Mouse (Mus musculus) liver, embryonic 15.5 days (tissue): Measurements from ENCODE around the gene Ghdc. TPM values are rescaled to one million over a fixed set of nuclear protein-coding genes. Genes with fewer than 3 reads are reported as not detected.

Experiments used
- ATAC-seq: fragments of 200-750 bp; cut with Nextera tagmentation; 2 replicates; pipeline ENCODE4 v1.8.0; 2017; ENCODE audit warnings: moderate number of reproducible peaks, mild to moderate bottlenecking, moderate library complexity; ENCODE audit not compliant: insufficient read depth
- H3K27ac ChIP-seq: fragments of 300-500 bp; sonication (generic); replicated peaks from 2 replicates; pipeline ENCODE4 v1.5.1; 2015; ENCODE audit warnings: mild to moderate bottlenecking, inconsistent platforms
- H3K27me3 ChIP-seq: fragments of 300-500 bp; sonication (generic); 2 replicates; pipeline ENCODE4 v1.6.1; 2015; ENCODE audit warnings: mild to moderate bottlenecking, inconsistent platforms
- H3K36me3 ChIP-seq: fragments of 300-500 bp; sonication (generic); replicated peaks from 2 replicates; pipeline ENCODE4 v1.6.1; 2015; ENCODE audit warnings: moderate library complexity, mild to moderate bottlenecking, inconsistent platforms
- H3K4me1 ChIP-seq: fragments of 300-500 bp; sonication (generic); replicated peaks from 2 replicates; pipeline ENCODE4 v1.6.1; 2015; ENCODE audit warnings: inconsistent platforms
- H3K4me2 ChIP-seq: fragments of 300-500 bp; sonication (generic); 2 replicates; pipeline ENCODE4 v1.6.1; 2015; ENCODE audit warnings: moderate library complexity, mild to moderate bottlenecking, inconsistent platforms
- H3K4me3 ChIP-seq: fragments of 300-500 bp; sonication (generic); replicated peaks from 2 replicates; pipeline ENCODE4 v1.5.1; 2015; ENCODE audit warnings: mild to moderate bottlenecking, inconsistent platforms
- H3K9ac ChIP-seq: fragments of 300-500 bp; sonication (generic); 2 replicates; pipeline ENCODE4 v1.6.1; 2015; ENCODE audit warnings: moderate library complexity, mild to moderate bottlenecking, inconsistent platforms
- H3K9me3 ChIP-seq: fragments of 300-500 bp; sonication (generic); replicated peaks from 2 replicates; pipeline ENCODE4 v1.6.1; 2016; ENCODE audit warnings: inconsistent platforms
- WGBS: fragments of 180-500 bp; shearing (Covaris S2); methylation state at CpG from one replicate; pipeline ENCODE4 v1.1.7; 2015; ENCODE audit warnings: mixed read lengths; ENCODE audit not compliant: insufficient replicate concordance; 5-methylcytosine and 5-hydroxymethylcytosine counted together
- polyA plus RNA-seq: library from polyadenylated mRNA; unstranded; fragments of >200 nt; fragmentation: Nextera tagmentation; extraction: Ambion mirVana; gene quantifications from 2 replicates; pipeline ENCODE4 v1.2.1, GENCODE M21; 2015

Gene Ghdc
- 1.5 and 1.9 TPM in 2 replicates for polyA plus RNA-seq

GRCm38 (mm10) chr11:100770646-100771408 is at the start of gene Ghdc:
TSS of gene Ghdc (minus strand) at chr11:100770957.
- Histone ChIP-seq H3K4me3 (peak within 1 kb of the TSS; percentile 63), H3K9me3 (no peaks in the 10 kb centered on the region), H3K4me1 (peaks cover 13% of the 10 kb centered on the region), H3K27me3 (no peaks in the 10 kb centered on the region), H3K27ac (no peak within 1 kb of the TSS), H3K36me3 (no peaks in the 10 kb centered on the region), H3K4me2 (peak within 1 kb of the TSS; percentile 70), H3K9ac (peak within 1 kb of the TSS; percentile 37)
- 11% methylated on average over 17 of the region's 17 CpGs for WGBS
- peak; percentile 54 for ATAC-seq

GRCm38 (mm10) chr11:100820047-100820446 is 49.3 kb upstream of the Ghdc start:
- Histone ChIP-seq H3K9ac (no peak overlapping the region), H3K9me3 (no peaks in the 10 kb centered on the region), H3K4me2 (no peak overlapping the region), H3K4me3 (no peak overlapping the region), H3K27ac (peak overlapping the region; percentile 53; the same call in 1 of the 2 replicates), H3K36me3 (no peaks in the 10 kb centered on the region), H3K4me1 (peaks cover 96% of the 10 kb centered on the region), H3K27me3 (no peaks in the 10 kb centered on the region)
- 73% methylated on average over 8 of the region's 8 CpGs for WGBS
- ATAC-seq = no peak

GRCm38 (mm10) chr11:100819626-100820025 is 48.9 kb upstream of the Ghdc start:
- H3K4me2 ChIP-seq = peak overlapping the region; percentile 50
- no peaks in the 10 kb centered on the region for H3K27me3 ChIP-seq
- ATAC-seq = no peak
- H3K9me3 ChIP-seq = no peaks in the 10 kb centered on the region
- no peak overlapping the region; the same call in 1 of the 2 replicates for H3K9ac ChIP-seq
- H3K27ac ChIP-seq = peak overlapping the region; percentile 53
- peaks cover 97% of the 10 kb centered on the region for H3K4me1 ChIP-seq
- no peaks in the 10 kb centered on the region for H3K36me3 ChIP-seq
- WGBS = 26% methylated on average over 16 of the region's 16 CpGs
- no peak overlapping the region for H3K4me3 ChIP-seq

GRCm38 (mm10) chr11:100819048-100819447 is 48.3 kb upstream of the Ghdc start:
- 61% methylated on average over 8 of the region's 8 CpGs for WGBS
- no peaks in the 10 kb centered on the region for H3K9me3 ChIP-seq
- peak; percentile 32; the same call in 1 of the 2 replicates for ATAC-seq
- no peak overlapping the region for H3K4me3 ChIP-seq
- H3K27ac ChIP-seq = peak overlapping the region; percentile 53
- H3K27me3 ChIP-seq = no peaks in the 10 kb centered on the region
- H3K4me2 ChIP-seq = peak overlapping the region; percentile 50
- no peaks in the 10 kb centered on the region for H3K36me3 ChIP-seq
- H3K9ac ChIP-seq = peak overlapping the region; percentile 7; the same call in 1 of the 2 replicates
- peaks cover 97% of the 10 kb centered on the region for H3K4me1 ChIP-seq

GRCm38 (mm10) chr11:100818359-100819012 is 47.7 kb upstream of the Ghdc start:
- Histone ChIP-seq H3K27me3 (no peaks in the 10 kb centered on the region), H3K36me3 (no peaks in the 10 kb centered on the region), H3K27ac (peak overlapping the region; percentile 53), H3K9ac (peak overlapping the region; percentile 7; the same call in 1 of the 2 replicates), H3K9me3 (no peaks in the 10 kb centered on the region), H3K4me2 (peak overlapping the region; percentile 50), H3K4me1 (peaks cover 93% of the 10 kb centered on the region), H3K4me3 (no peak overlapping the region)
- WGBS = 38% methylated on average over 15 of the region's 15 CpGs
- peak; percentile 63 for ATAC-seq

- H3K27me3 ChIP-seq = no peaks in the 10 kb centered on the region
- H3K9ac ChIP-seq = no peak overlapping the region
- H3K4me2 ChIP-seq = no peak overlapping the region
- ATAC-seq = no peak
- 0 out of 2 replicates have a peak, but pooled peaks cover 2% of the 10 kb centered on the region for H3K9me3 ChIP-seq
- H3K36me3 ChIP-seq = 0 out of 2 replicates have a peak, but pooled peaks cover 4% of the 10 kb centered on the region
- 57% methylated on average over 9 of the region's 9 CpGs for WGBS
- no peak overlapping the region for H3K4me3 ChIP-seq
- peaks cover 81% of the 10 kb centered on the region for H3K4me1 ChIP-seq
- H3K27ac ChIP-seq = peak overlapping the region; percentile 63; the same call in 1 of the 2 replicates
These were observed 46.6 kb upstream of the Ghdc start for GRCm38 (mm10) chr11:100817311-100817710.

- WGBS = 55% methylated on average over 4 of the region's 4 CpGs
- Histone ChIP-seq H3K27me3 (no peaks in the 10 kb centered on the region), H3K9me3 (0 out of 2 replicates have a peak, but pooled peaks cover 4% of the 10 kb centered on the region), H3K4me2 (0 out of 2 replicates have a peak overlapping the region, but pooled peaks have one; percentile 3), H3K36me3 (peaks cover 4% of the 10 kb centered on the region; the same call in 1 of the 2 replicates), H3K4me3 (no peak overlapping the region), H3K4me1 (peaks cover 78% of the 10 kb centered on the region), H3K27ac (peak overlapping the region; percentile 63), H3K9ac (no peak overlapping the region)
- ATAC-seq = no peak
These were observed 46.0 kb upstream of the Ghdc start for GRCm38 (mm10) chr11:100816801-100817200.

- peak overlapping the region; percentile 63 for H3K27ac ChIP-seq
- H3K36me3 ChIP-seq = peaks cover 6% of the 10 kb centered on the region; the same call in 1 of the 2 replicates
- 53% methylated on average over 3 of the region's 3 CpGs for WGBS
- H3K9me3 ChIP-seq = 0 out of 2 replicates have a peak, but pooled peaks cover 4% of the 10 kb centered on the region
- no peaks in the 10 kb centered on the region for H3K27me3 ChIP-seq
- no peak overlapping the region for H3K9ac ChIP-seq
- peaks cover 73% of the 10 kb centered on the region for H3K4me1 ChIP-seq
- H3K4me2 ChIP-seq = 0 out of 2 replicates have a peak overlapping the region, but pooled peaks have one; percentile 3
- ATAC-seq = no peak
- no peak overlapping the region for H3K4me3 ChIP-seq
These were observed 45.6 kb upstream of the Ghdc start for GRCm38 (mm10) chr11:100816342-100816741.

GRCm38 (mm10) chr11:100814498-100814897 is 43.7 kb upstream of the Ghdc start:
- peak overlapping the region; percentile 20 for H3K4me3 ChIP-seq
- peak overlapping the region; percentile 54 for H3K4me2 ChIP-seq
- 5% methylated on average over 13 of the region's 13 CpGs for WGBS
- H3K36me3 ChIP-seq = peaks cover 11% of the 10 kb centered on the region; the same call in 1 of the 2 replicates
- H3K9me3 ChIP-seq = 0 out of 2 replicates have a peak, but pooled peaks cover 4% of the 10 kb centered on the region
- no peaks in the 10 kb centered on the region for H3K27me3 ChIP-seq
- peak overlapping the region; percentile 17; the same call in 1 of the 2 replicates for H3K9ac ChIP-seq
- peak overlapping the region; percentile 64 for H3K27ac ChIP-seq
- H3K4me1 ChIP-seq = peaks cover 56% of the 10 kb centered on the region
- ATAC-seq = peak; percentile 39

GRCm38 (mm10) chr11:100811132-100811531 is 40.4 kb upstream of the Ghdc start:
- peaks cover 23% of the 10 kb centered on the region; the same call in 1 of the 2 replicates for H3K36me3 ChIP-seq
- H3K4me1 ChIP-seq = peaks cover 22% of the 10 kb centered on the region
- H3K9me3 ChIP-seq = 0 out of 2 replicates have a peak, but pooled peaks cover 4% of the 10 kb centered on the region
- H3K4me2 ChIP-seq = no peak overlapping the region
- no peak overlapping the region for H3K4me3 ChIP-seq
- H3K27me3 ChIP-seq = no peaks in the 10 kb centered on the region
- no peak overlapping the region for H3K27ac ChIP-seq
- H3K9ac ChIP-seq = no peak overlapping the region
- WGBS = 81% methylated on average over 2 of the region's 2 CpGs
- ATAC-seq = no peak

- peaks cover 29% of the 10 kb centered on the region; the same call in 1 of the 2 replicates for H3K36me3 ChIP-seq
- 0 out of 2 replicates have a peak, but pooled peaks cover 4% of the 10 kb centered on the region for H3K9me3 ChIP-seq
- H3K4me2 ChIP-seq = no peak overlapping the region
- WGBS = 78% methylated on average over 9 of the region's 9 CpGs
- no peak overlapping the region for H3K4me3 ChIP-seq
- no peak overlapping the region for H3K27ac ChIP-seq
- no peaks in the 10 kb centered on the region for H3K27me3 ChIP-seq
- no peak overlapping the region for H3K9ac ChIP-seq
- no peak for ATAC-seq
- H3K4me1 ChIP-seq = peaks cover 16% of the 10 kb centered on the region
These were observed 39.8 kb upstream of the Ghdc start for GRCm38 (mm10) chr11:100810516-100810915.
